Mouse (Mus musculus): ENCODE measurements around the gene Cfap74.

GRCm38 (mm10) chr4:155468952-155469351, 60.0 kb downstream of the Cfap74 start, which contains the start of gene Tmem52:
- TF ChIP-seq CTCF (IDR thresholded peaks at IDR 0.05; ENCODE audit: borderline replicate concordance, extremely low read depth, insufficient read depth, insufficient read length) = no peak
- TF ChIP-seq POLR2A (IDR thresholded peaks at IDR 0.05; ENCODE audit: borderline replicate concordance, extremely low read depth, insufficient read depth, insufficient read length, poor library complexity, severe bottlenecking) = no peak
